Mouse (Mus musculus): ENCODE data around the gene Defb21.

The Defb21 gene

DNA sequence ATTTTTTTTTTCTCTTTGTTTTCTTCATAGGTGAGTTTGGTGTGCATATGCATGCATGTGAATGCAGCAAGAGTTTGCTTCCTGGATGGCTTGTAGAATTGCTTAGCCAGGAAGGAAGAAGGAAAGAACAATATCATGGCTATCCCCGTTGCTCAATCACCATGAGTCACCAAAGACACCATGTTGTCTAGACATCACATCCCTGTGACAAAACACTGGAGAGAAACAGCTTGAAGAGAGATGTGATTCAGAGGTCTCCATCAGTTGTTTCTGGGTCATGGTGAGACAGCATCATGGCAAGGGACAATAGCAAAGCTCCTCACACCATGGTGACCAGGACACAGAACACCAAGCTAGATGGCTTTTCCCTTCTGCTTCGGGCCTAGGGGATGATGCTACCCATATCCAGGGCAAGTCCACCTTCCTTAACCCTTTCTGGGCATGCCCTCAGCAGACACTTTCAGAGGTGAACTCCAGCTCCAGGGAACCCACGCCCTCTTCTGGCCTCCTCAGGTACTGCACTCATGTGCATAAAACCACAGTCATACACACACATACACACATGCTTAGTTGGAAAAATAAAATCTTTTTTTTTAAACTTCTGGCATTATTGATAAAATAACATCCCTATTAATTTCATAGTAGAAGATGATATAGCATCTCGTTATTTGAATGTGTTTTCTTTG is 28.9 kb downstream of the Defb21 start:
- ATAC-seq (ENCODE audit: insufficient number of reproducible peaks, low FRiP score, low TSS enrichment) = no peak

DNA sequence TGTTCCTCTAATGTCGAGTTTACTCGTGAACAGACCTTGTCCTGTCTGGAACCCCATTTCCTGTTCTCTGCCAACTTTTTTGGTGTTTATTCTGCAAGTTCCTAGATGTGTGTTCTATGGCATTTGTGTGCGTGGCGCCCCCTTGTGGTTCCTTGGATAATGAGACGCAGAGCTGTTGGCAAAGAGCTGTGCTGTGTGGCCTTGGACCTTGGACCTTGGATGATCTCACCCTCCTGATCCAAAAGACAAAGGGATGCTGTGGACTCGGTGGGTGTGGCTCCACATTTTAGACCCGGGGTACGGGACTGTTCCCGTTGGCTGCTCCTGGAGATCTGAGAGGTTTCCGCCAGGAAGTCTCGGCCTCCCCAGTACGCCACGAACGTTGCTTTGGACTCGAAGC is 31.5 kb downstream of the Defb21 start, which contains the start of gene Defb36:
Defb36 (plus strand) TSS at position 271 of the 400 bp plus-strand sequence.
- no peak for ATAC-seq (ENCODE audit: insufficient number of reproducible peaks, low FRiP score, low TSS enrichment)

DNA sequence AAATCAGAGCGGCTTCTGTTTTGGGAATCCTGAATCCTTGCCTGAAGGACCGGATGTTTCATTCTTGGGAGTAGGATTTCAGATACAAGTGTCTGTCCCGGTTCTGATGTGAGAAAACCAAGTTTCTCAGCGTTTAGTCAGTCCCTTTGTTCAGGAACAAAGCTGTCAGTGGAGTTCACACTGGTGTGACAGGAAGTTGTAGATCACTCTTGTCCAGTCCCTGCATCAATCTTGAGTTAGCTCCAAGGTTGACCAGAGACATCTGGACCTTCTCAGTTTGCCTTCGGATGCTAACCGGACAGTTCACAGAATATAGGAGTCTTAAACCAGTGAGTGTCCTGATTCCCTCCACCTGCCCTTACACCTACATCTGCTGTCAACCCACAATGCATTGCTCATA is 35.2 kb downstream of the Defb21 start:
- ATAC-seq (ENCODE audit: insufficient number of reproducible peaks, low FRiP score, low TSS enrichment) = no peak

DNA sequence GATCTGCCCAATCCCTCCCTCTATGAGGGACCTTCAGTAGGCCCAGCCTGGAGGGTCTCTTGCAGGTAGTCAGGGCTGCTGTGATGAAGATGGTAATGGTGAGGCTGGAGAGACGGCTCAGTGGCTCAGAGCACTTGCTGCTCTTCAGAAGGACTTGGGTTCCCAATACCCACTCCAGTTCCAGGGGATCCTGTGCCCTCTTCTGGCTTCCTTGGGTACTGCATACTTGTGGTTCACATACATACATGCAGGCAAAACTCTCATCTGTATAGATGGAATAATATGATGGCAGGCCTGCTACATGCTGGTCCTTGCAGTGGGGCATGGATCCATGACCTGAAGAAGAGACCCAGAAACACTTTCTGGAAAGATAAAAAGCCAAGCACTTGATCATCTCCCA is 36.2 kb downstream of the Defb21 start:
- no peak for ATAC-seq (ENCODE audit: insufficient number of reproducible peaks, low FRiP score, low TSS enrichment)

DNA sequence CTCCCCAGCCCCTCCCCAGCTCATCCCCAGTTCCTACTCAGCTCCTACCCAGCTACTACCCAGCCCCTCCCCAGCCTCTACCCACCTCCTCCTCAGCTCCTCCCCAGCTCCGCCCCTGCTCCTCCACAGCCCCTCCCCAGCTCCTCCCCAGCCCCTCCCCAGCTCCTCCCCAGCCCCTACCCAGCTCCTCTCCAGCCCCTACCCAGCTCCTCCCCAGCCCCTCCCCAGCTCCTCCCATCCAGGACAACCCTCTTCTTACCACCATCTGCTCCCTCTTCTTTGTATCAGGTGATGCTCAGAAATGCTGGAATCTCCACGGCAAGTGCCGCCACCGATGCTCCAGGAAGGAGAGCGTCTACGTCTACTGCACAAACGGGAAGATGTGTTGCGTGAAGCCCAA is 39.6 kb downstream of the Defb21 start:
- ATAC-seq (ENCODE audit: insufficient number of reproducible peaks, low FRiP score, low TSS enrichment) = no peak

DNA sequence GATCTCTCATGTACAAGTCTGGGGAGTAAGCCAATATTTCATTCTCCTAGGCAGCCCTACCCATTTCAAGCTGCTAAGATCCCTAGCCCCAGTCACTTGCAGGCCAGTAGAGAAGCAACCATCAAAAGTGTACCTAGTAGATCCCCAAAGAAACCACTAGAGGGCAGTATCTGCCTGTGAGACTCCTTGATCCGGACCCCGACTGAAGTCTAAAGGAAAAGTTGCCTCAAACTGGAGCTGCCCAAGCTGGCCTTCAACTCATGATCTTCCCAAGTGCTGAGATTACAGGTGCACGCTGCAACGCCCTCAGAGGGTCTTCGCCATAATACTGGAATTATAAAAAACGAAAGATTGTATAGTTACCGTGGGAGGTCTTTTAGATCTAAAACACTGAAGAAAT is 43.0 kb downstream of the Defb21 start:
- ATAC-seq (ENCODE audit: insufficient number of reproducible peaks, low FRiP score, low TSS enrichment) = peak; percentile 72

DNA sequence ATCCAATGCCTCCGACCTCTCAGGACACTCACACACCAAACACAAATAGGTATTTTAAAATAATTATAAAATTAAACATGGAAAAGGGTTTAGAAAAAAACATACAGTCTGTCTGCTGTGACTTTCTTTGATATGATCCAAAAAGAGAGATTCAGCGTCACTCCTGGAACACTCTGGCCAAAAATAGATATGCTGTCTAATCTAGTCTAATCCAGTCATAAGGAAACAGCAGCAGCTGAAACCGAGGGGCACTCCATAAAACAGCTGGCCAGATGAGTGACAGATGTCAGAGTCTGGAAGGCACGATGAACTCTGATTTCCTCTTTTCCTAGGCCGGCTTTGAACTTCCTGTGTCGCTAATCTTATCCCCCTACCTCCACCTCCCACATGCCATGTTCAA is 43.9 kb downstream of the Defb21 start:
- ATAC-seq (ENCODE audit: insufficient number of reproducible peaks, low FRiP score, low TSS enrichment) = no peak

DNA sequence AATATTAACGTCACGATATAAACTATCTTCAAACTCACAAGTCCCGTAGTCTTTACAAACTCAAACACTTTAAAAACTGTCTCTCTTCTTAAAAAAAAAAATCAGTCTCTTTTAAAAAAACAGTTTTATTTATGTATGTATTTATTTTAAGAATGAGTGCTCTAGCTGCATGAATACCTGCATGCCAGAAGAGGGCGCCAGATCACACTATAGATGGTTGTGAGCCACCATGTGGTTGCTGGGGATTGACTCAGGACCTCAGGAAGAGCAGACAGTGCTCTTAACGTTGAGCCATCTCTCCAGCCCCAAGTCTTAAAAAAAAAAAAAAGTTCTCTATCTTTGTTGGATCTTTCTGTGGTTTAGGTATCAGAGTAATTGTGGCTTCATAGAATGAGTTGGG is 44.8 kb downstream of the Defb21 start:
- no peak for ATAC-seq (ENCODE audit: insufficient number of reproducible peaks, low FRiP score, low TSS enrichment)

DNA sequence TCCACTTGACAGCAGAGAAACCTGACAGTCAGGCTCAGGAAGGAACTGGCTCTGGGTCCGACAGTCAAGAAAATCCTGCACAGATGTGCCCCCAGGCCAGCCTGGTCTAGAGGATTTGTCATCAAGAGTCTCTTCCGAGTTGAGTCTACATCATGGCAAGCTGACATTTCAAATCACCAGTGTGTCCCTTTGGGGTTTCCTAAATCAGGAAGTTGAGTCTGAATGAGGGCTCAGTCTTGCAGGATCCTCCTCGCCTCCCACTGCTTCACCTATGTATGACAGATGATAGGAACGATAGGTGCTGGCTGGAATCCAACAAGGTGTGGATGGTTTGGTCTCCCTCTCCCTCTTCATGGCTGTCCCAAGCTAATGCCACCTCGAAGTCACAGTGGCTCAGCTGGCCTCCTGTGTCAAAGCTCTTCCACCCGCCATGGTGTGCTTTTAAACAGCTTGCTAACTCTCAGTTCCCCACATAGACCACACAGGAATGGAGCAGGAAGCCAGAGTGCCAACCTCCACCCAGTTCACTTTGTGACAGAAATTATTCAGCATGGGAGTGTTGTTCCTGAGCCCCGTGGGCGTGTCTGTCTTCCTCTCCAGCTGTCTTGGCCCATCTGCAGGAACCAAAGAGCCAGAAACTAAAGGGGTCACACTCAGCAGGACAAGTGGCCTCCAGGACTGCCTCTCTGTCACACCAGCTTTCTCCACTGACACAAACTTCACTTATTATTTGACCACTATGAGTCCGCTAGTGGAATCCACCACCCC is 48.0 kb downstream of the Defb21 start:
- ATAC-seq (ENCODE audit: insufficient number of reproducible peaks, low FRiP score, low TSS enrichment) = no peak

DNA sequence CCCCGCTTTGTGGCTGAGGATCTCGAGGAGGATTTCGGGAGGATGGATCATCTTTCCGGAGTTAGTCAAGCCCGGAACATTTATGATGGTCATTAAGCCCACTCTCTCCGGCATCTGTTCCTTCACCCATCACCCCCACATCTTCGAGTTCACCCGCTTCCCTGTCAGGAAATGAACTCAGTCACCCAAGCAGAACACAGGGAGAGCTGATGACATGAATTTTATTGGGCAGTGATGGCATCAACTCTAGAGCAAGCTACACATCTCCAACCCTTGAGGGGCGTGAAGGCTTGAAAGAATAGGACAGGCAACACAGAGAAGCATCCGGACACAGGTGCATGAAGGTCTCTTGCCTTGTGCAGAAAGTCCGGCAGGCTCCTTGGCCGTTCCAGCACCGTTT is 49.6 kb downstream of the Defb21 start:
- no peak for ATAC-seq (ENCODE audit: insufficient number of reproducible peaks, low FRiP score, low TSS enrichment)

DNA sequence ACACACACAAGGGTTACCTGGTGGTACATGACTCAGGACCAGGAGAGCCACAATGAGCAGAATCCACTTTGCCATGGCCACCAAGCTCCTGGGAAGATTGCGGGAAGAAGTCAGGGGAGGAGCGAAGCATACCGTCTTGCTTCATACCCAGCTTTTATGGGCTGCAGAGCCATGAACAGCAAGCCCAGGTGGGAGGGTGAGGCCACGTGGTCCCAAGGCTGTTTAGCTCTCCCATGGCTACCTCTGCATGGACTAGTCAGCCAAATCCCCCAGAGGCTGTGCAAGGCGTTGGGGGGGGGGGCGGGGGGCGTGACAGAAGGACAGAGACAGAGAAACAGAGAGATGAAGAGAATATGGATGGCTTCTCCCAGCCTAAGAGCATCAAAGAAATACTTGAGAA is 50.4 kb downstream of the Defb21 start, which contains the start of gene Defb25:
Defb25 (minus strand) TSS at position 101 of the 400 bp plus-strand sequence.
- ATAC-seq (ENCODE audit: insufficient number of reproducible peaks, low FRiP score, low TSS enrichment) = no peak

Measured in cerebellum, adult (tissue).